Mouse (Mus musculus): ENCODE data around the gene Por. TPM values are rescaled to one million over a fixed set of nuclear protein-coding genes. Genes with fewer than 3 reads are reported as not detected.

Por gene
- polyA plus RNA-seq, 1 experiment: 28.4 TPM

DNA sequence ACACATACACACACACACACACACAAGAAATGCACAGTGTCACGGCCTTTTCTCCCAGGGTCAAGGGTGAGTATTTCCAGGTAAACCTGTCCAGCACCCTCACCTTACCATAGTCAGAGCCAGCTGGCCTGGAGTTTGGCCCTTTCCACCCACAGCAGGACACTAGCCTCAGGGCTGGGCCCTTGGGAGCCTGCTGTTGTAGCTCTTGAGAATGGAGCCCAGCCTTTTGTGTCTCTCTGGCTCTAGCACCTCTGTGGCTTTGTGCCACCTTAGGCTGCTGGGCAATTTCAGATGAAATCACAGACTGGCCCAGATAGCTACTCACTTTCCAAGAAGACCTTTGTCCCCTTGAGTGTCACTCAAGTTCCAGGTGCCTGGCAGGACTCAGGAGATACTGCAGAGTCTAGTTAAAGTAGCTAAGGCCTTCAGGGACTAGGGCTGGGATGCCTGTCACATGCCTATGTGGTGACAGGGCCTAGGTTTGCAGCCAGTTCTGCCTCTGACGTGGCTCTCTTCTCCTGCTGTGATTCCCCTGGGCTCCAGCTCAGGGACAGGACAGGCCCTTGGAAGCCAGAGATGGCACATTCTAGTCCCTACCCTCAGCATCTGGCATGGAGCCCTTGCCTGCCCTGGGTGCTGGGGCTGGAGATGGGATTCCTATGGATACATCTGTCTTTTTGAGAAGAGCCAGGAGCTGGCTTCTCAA lies 57.0 kb downstream of the Por start:
- H3K4me1 ChIP-seq (ENCODE audit: control insufficient read depth, insufficient read depth, low read length): no peaks in the 10 kb centered on the region
- TF ChIP-seq CTCF (IDR thresholded peaks at IDR 0.05; ENCODE audit: control insufficient read depth, insufficient read depth, low read length): no peak
- TF ChIP-seq POLR2A (IDR thresholded peaks at IDR 0.05; ENCODE audit: borderline replicate concordance, control insufficient read depth, low read depth, low read length): no peak
- no peak overlapping the region for H3K4me3 ChIP-seq (replicated peaks; ENCODE audit: control insufficient read depth, low read depth, low read length)
- 81% methylated on average over 2 of the region's 2 CpGs for WGBS
- no peak overlapping the region for H3K27ac ChIP-seq (ENCODE audit: control insufficient read depth, insufficient read depth, low read depth, low read length, poor library complexity)

DNA sequence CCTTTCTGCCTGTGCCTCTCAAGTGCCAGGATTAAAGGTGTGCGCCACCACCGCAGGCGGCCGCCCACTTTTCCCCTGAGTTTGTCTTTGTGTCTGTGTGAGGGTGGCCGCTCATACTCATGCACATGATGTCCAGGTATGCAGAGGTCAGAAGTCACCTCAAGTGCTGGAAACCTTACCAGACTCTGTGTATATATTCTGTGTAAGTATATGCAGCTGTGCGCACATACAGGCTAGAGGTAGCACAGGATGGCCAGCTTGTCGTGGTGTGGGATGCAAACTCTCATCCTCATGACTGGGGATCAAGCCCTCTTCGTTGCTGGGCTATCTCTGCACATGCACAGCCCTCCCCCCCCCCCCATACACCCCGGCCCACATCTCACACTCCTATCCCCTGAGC lies 58.0 kb downstream of the Por start:
- 85% methylated on average over 9 of the region's 9 CpGs for WGBS
- TF ChIP-seq CTCF (IDR thresholded peaks at IDR 0.05; ENCODE audit: control insufficient read depth, insufficient read depth, low read length) (no peak), POLR2A (IDR thresholded peaks at IDR 0.05; ENCODE audit: borderline replicate concordance, control insufficient read depth, low read depth, low read length) (no peak)
- Histone ChIP-seq H3K4me3 (replicated peaks; ENCODE audit: control insufficient read depth, low read depth, low read length) (no peak overlapping the region), H3K4me1 (ENCODE audit: control insufficient read depth, insufficient read depth, low read length) (no peaks in the 10 kb centered on the region), H3K27ac (ENCODE audit: control insufficient read depth, insufficient read depth, low read depth, low read length, poor library complexity) (no peak overlapping the region)

DNA sequence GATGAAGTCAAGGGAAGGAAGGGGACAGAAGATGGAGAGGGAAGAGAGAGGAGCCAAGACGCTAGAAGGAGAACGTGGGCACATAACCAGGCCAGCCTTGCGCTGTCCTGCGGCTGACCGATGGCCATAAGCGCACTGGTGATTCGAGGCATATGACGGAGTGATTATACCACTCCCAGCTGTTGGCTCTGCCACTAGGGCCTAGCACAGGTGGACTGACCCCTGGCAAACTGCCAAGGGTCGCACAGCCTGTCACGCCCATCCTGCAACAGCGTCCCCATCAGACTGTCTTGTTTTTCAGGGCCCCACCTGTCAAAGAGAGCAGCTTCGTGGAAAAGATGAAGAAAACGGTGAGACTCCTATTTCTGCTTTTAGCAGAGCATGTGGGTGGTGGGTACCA lies 58.5 kb downstream of the Por start:
- H3K27ac ChIP-seq (ENCODE audit: control insufficient read depth, insufficient read depth, low read depth, low read length, poor library complexity): no peak overlapping the region
- H3K4me1 ChIP-seq (ENCODE audit: control insufficient read depth, insufficient read depth, low read length): no peaks in the 10 kb centered on the region
- TF ChIP-seq CTCF (IDR thresholded peaks at IDR 0.05; ENCODE audit: control insufficient read depth, insufficient read depth, low read length) (no peak), POLR2A (IDR thresholded peaks at IDR 0.05; ENCODE audit: borderline replicate concordance, control insufficient read depth, low read depth, low read length) (no peak)
- 90% methylated on average over 13 of the region's 13 CpGs for WGBS
- no peak overlapping the region for H3K4me3 ChIP-seq (replicated peaks; ENCODE audit: control insufficient read depth, low read depth, low read length)

DNA sequence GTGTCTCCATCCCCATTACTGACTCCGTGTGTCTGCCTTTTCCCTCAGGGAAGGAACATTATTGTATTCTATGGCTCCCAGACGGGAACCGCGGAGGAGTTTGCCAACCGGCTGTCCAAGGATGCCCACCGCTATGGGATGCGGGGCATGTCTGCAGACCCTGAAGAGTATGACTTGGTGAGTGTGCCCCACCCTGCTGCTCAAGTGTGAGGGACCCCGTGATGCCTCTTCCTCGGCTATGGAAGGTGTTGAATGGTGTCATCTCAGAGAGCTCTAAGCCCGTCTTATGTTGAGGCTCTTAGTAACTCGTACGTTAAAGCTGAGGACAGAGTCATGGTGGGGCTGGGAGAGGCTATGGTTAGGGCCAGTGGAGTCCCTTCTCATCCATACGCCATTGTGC lies 59.5 kb downstream of the Por start:
- H3K27ac ChIP-seq (ENCODE audit: control insufficient read depth, insufficient read depth, low read depth, low read length, poor library complexity): no peak overlapping the region
- no peak for TF ChIP-seq POLR2A (IDR thresholded peaks at IDR 0.05; ENCODE audit: borderline replicate concordance, control insufficient read depth, low read depth, low read length)
- no peak for TF ChIP-seq CTCF (IDR thresholded peaks at IDR 0.05; ENCODE audit: control insufficient read depth, insufficient read depth, low read length)
- H3K4me1 ChIP-seq (ENCODE audit: control insufficient read depth, insufficient read depth, low read length): no peaks in the 10 kb centered on the region
- H3K4me3 ChIP-seq (replicated peaks; ENCODE audit: control insufficient read depth, low read depth, low read length): no peak overlapping the region
- WGBS: 91% methylated on average over 13 of the region's 13 CpGs

DNA sequence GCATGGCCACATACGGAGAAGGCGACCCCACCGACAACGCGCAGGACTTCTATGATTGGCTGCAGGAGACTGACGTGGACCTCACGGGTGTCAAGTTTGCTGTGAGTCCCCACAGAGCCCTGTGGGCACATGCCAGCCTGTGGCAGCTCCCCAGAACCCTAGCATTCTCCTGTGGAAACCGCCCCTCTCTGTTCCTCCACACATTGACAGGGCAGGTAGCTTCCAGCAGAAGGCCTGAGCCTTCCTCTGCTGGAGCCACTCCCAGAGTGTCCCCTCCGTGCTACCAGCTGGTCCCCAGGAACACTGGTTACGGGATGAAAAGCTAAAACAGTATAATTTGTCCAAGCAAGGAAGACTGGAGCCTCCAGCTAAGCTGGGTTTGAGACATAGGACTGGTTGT lies 60.4 kb downstream of the Por start:
- 87% methylated on average over 10 of the region's 10 CpGs for WGBS
- Histone ChIP-seq H3K4me1 (ENCODE audit: control insufficient read depth, insufficient read depth, low read length) (no peaks in the 10 kb centered on the region), H3K4me3 (replicated peaks; ENCODE audit: control insufficient read depth, low read depth, low read length) (no peak overlapping the region), H3K27ac (ENCODE audit: control insufficient read depth, insufficient read depth, low read depth, low read length, poor library complexity) (no peak overlapping the region; the same call in 1 of the 2 replicates)
- TF ChIP-seq CTCF (IDR thresholded peaks at IDR 0.05; ENCODE audit: control insufficient read depth, insufficient read depth, low read length) (no peak), POLR2A (IDR thresholded peaks at IDR 0.05; ENCODE audit: borderline replicate concordance, control insufficient read depth, low read depth, low read length) (no peak)

DNA sequence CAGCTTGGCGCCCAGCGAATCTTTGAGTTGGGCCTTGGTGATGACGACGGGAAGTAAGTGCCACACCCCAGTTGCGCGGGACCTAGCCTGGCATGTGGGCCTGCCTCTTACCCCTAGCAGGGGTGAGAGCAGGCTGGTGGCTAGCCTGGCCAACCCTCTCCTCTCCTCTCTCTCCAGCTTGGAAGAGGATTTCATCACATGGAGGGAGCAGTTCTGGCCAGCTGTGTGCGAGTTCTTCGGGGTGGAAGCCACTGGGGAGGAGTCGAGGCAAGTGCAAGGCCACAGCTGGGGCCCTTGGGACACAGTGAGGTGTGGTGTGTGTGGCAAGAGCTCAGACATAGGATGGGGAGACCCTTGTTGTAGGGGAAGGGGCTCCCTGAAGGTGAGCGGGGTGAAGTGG lies 61.1 kb downstream of the Por start:
- Histone ChIP-seq H3K4me1 (ENCODE audit: control insufficient read depth, insufficient read depth, low read length) (no peaks in the 10 kb centered on the region), H3K4me3 (replicated peaks; ENCODE audit: control insufficient read depth, low read depth, low read length) (no peak overlapping the region), H3K27ac (ENCODE audit: control insufficient read depth, insufficient read depth, low read depth, low read length, poor library complexity) (no peak overlapping the region)
- 86% methylated on average over 10 of the region's 10 CpGs for WGBS
- no peak for TF ChIP-seq CTCF (IDR thresholded peaks at IDR 0.05; ENCODE audit: control insufficient read depth, insufficient read depth, low read length)
- no peak for TF ChIP-seq POLR2A (IDR thresholded peaks at IDR 0.05; ENCODE audit: borderline replicate concordance, control insufficient read depth, low read depth, low read length)

DNA sequence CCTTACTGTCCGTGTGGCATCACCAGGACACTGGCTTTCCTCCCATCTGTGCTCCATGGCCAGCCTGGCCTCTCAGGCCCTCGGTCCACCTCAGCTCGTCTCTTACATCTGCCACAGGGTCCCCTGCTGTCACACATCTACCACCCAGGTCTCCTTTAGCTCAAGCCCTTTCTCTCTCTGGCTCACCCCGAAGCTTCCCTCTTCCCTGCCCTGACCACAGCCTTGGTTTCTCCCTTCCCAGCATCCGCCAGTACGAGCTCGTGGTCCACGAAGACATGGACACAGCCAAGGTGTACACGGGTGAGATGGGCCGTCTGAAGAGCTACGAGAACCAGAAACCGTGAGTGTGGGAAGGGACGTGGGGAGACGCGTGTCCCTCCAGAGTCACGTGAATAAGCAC lies 61.5 kb downstream of the Por start:
- TF ChIP-seq POLR2A (IDR thresholded peaks at IDR 0.05; ENCODE audit: borderline replicate concordance, control insufficient read depth, low read depth, low read length) (no peak), CTCF (IDR thresholded peaks at IDR 0.05; ENCODE audit: control insufficient read depth, insufficient read depth, low read length) (no peak)
- WGBS: 91% methylated on average over 16 of the region's 16 CpGs

DNA sequence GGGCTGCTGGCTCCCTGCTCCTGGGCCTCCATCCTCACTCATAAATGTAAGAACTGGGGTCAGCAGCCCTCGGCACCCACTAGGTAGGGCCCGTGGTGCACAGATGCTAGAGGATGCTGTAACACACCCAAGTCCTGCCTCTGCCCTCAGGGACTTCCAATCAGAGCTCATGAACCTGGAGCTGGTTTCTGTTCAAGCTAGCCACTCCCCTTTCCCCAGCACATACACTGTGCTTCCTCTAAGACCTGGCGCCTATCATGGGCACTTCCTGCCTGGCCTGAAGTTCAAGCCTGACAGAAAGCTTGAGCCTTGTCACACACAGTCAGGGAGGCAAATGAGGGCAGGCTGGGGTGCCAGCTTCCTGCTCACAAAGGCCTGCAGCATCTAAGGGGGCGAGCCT lies 63.2 kb downstream of the Por start:
- WGBS: 77% methylated on average over 4 of the region's 4 CpGs
- H3K4me1 ChIP-seq (ENCODE audit: control insufficient read depth, insufficient read depth, low read length): no peaks in the 10 kb centered on the region
- no peak overlapping the region for H3K27ac ChIP-seq (ENCODE audit: control insufficient read depth, insufficient read depth, low read depth, low read length, poor library complexity)
- no peak overlapping the region for H3K4me3 ChIP-seq (replicated peaks; ENCODE audit: control insufficient read depth, low read depth, low read length)
- TF ChIP-seq CTCF (IDR thresholded peaks at IDR 0.05; ENCODE audit: control insufficient read depth, insufficient read depth, low read length) (no peak), POLR2A (IDR thresholded peaks at IDR 0.05; ENCODE audit: borderline replicate concordance, control insufficient read depth, low read depth, low read length) (no peak)

More for the DNA sequence above, 61.5 kb downstream of the Por start:
- H3K4me3 ChIP-seq (replicated peaks; ENCODE audit: control insufficient read depth, low read depth, low read length): no peak overlapping the region
- H3K4me1 ChIP-seq (ENCODE audit: control insufficient read depth, insufficient read depth, low read length): no peaks in the 10 kb centered on the region
- H3K27ac ChIP-seq (ENCODE audit: control insufficient read depth, insufficient read depth, low read depth, low read length, poor library complexity): no peak overlapping the region

All from bone marrow, adult 2 months (tissue).